Mouse (Mus musculus): ENCODE measurements around the gene Derl3. TPM values are rescaled to one million over a fixed set of nuclear protein-coding genes. Genes with fewer than 3 reads are reported as not detected.

The Derl3 gene
- polyA plus RNA-seq, 1 experiment from 2014 or later = 2.8 TPM

DNA sequence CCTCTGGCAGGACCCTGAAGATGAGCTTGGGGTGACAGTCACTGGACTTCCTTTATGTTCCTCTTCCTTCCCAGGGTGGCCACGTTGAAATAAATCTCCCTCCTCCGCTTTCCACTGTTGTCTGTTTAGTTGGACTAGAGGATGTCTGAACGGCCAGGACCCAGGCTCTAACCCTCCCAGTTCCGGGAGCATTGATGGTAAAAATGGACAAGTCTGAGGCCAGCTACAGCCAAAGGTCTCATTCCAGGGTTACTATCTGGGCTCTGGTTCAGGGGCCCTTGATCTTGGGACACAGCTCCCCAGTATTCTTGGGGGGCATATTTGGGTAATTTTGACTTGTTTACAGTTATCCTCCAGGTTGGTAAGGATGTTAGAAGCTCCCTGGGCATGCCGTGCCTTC is 31.6 kb upstream of the Derl3 start:
- Histone ChIP-seq H3K9ac (ENCODE audit: low read depth, low read length) (no peak overlapping the region), H3K4me2 (ENCODE audit: low read length) (no peak overlapping the region), H3K4me3 (replicated peaks; ENCODE audit: low read depth, low read length) (no peak overlapping the region), H3K36me3 (ENCODE audit: insufficient read depth, low read length) (peaks cover 5% of the 10 kb centered on the region; the same call in 1 of the 2 replicates), H3K9me3 (replicated peaks; ENCODE audit: low read length) (no peaks in the 10 kb centered on the region), H3K4me1 (replicated peaks; ENCODE audit: insufficient read depth, low read length) (peaks cover 11% of the 10 kb centered on the region; the same call in 1 of the 2 replicates), H3K27ac (no peak overlapping the region), H3K27me3 (ENCODE audit: insufficient read depth, low read length) (no peaks in the 10 kb centered on the region)
- DNase-seq (ENCODE audit: low spot score) = no peak
- ATAC-seq (replicated peaks; ENCODE audit: low FRiP score, low read depth) = no peak
- no peak for TF ChIP-seq CTCF (IDR thresholded peaks at IDR 0.05; ENCODE audit: low read depth)
- WGBS = 87% methylated on average over 5 of the region's 5 CpGs

DNA sequence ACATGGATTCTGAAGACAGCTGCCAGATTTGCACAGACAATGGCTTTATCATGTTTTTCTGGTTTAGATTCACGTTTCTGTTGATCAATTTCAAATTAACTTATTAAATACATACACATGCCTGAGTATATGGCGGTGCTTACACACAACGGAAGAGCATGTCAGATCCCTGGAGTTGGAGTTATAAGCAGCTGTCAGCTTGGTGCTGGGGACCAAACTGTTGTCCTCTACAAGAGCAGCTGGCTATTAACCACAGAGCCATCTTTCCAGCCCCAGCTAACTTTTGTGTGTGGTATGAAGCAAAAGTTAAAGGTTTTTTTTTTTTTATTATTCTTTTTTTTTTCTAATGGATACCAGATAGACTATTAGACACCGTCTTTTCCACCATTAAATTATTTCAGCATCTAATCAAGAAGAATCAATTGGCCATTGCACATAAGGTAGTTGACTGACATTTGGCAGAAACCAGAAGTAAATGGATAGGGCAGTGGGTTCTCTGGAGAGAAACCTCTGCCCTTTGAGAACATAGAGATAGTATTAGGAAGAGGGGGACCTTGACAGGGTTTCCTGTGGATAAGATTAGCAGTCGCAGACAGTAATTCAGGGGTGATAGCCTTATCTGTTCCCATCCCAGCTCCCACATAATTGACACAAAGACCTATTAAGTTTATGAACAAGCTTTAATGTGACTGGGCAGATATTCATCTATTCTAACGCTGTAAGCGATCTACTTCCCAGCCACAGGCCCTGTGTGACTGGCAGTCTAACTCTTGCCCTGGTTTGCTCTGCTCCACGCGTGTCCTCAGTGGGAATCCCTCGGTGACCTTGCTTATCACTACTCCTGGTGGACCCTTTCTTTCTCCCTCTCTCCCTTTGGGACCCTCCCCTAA is 20.9 kb upstream of the Derl3 start:
- no peaks in the 10 kb centered on the region for H3K36me3 ChIP-seq (ENCODE audit: insufficient read depth, low read length)
- DNase-seq (ENCODE audit: low spot score) = no peak
- peak overlapping the region; percentile 35; the same call in 1 of the 2 replicates for H3K9ac ChIP-seq (ENCODE audit: low read depth, low read length)
- 0 out of 2 replicates have a peak, but pooled peaks have one; percentile 11 for ATAC-seq (replicated peaks; ENCODE audit: low FRiP score, low read depth)
- peaks cover 6% of the 10 kb centered on the region; the same call in 1 of the 2 replicates for H3K4me1 ChIP-seq (replicated peaks; ENCODE audit: insufficient read depth, low read length)
- no peak for TF ChIP-seq CTCF (IDR thresholded peaks at IDR 0.05; ENCODE audit: low read depth)
- H3K4me2 ChIP-seq (ENCODE audit: low read length) = peak overlapping the region; percentile 70
- H3K9me3 ChIP-seq (replicated peaks; ENCODE audit: low read length) = no peaks in the 10 kb centered on the region
- peak overlapping the region; percentile 23 for H3K4me3 ChIP-seq (replicated peaks; ENCODE audit: low read depth, low read length)
- WGBS = 36% methylated on average over 10 of the region's 10 CpGs
- H3K27ac ChIP-seq = no peak overlapping the region
- H3K27me3 ChIP-seq (ENCODE audit: insufficient read depth, low read length) = no peaks in the 10 kb centered on the region

DNA sequence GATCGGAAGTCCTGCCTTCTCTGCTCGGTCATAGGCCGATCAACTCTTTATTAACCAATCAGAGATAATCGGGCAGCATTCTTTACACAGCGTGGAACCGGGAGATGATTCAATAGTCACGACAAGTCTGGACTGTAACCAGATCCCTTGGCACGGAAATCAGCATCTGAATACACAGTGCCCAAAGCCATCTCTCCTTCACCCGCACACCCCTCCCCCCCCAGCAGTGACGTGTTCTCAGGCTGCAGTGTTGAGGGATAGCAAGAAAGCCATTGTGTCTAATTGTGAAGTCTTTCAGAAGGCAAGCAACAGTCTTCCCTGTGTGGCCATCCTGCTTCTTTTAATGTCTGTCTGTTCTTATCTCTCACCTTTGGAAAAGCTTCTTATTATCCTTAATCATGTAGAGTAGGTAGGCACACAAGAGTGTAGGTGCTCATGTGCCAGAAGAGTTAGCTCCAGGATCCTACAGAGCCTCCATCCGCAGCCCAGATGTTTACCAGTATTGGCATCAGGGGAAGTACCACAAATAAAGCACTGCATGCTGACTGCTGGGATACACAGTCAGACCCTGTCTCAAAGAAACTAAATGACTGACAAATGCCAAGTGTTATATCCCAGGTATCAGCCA is 20.2 kb upstream of the Derl3 start:
- peak overlapping the region; percentile 35 for H3K9ac ChIP-seq (ENCODE audit: low read depth, low read length)
- peaks cover 6% of the 10 kb centered on the region; the same call in 1 of the 2 replicates for H3K4me1 ChIP-seq (replicated peaks; ENCODE audit: insufficient read depth, low read length)
- no peaks in the 10 kb centered on the region for H3K9me3 ChIP-seq (replicated peaks; ENCODE audit: low read length)
- WGBS = 2% methylated on average over 11 of the region's 11 CpGs
- ATAC-seq (replicated peaks; ENCODE audit: low FRiP score, low read depth) (peak; percentile 94), DNase-seq (ENCODE audit: low spot score) (peak; percentile 99)
- H3K27me3 ChIP-seq (ENCODE audit: insufficient read depth, low read length) = no peaks in the 10 kb centered on the region
- peak overlapping the region; percentile 23 for H3K4me3 ChIP-seq (replicated peaks; ENCODE audit: low read depth, low read length)
- TF ChIP-seq CTCF (IDR thresholded peaks at IDR 0.05; ENCODE audit: low read depth) = no peak
- peak overlapping the region; percentile 70 for H3K4me2 ChIP-seq (ENCODE audit: low read length)
- no peaks in the 10 kb centered on the region for H3K36me3 ChIP-seq (ENCODE audit: insufficient read depth, low read length)
- no peak overlapping the region for H3K27ac ChIP-seq

DNA sequence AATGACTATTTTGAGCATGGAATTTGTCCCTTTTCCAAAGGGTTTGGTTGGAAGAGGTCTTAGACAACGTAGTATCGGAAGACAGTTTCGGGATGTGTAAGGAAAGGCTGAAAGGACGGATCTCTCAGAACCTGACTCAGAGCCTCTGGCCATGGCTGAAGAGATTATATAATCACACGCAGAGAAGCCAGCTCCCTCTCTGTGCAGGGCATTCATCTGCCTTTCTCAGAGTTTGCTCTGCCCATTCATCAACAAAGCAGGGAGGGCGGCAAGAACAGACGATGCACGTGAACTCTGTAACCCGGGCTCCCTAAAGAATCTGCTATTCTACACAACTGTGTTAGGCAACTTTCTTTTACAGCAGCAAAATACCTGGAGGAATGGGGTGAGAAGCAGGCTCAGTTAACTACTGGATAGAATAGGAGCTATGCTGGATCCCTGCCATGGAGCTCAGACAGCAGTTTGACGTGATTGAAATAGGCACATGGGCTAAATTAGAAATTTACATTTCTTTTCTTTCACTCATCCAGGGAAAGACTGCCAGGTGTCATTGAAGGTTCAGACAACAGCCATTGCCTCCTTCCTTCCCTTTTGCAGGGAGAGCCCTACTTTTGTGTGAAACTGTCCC is 19.6 kb upstream of the Derl3 start:
- 44% methylated on average over 10 of the region's 10 CpGs for WGBS
- Histone ChIP-seq H3K9me3 (replicated peaks; ENCODE audit: low read length) (no peaks in the 10 kb centered on the region), H3K27ac (no peak overlapping the region), H3K4me3 (replicated peaks; ENCODE audit: low read depth, low read length) (no peak overlapping the region), H3K27me3 (ENCODE audit: insufficient read depth, low read length) (no peaks in the 10 kb centered on the region), H3K4me2 (ENCODE audit: low read length) (peak overlapping the region; percentile 70), H3K36me3 (ENCODE audit: insufficient read depth, low read length) (no peaks in the 10 kb centered on the region), H3K9ac (ENCODE audit: low read depth, low read length) (peak overlapping the region; percentile 35), H3K4me1 (replicated peaks; ENCODE audit: insufficient read depth, low read length) (peaks cover 6% of the 10 kb centered on the region; the same call in 1 of the 2 replicates)
- no peak for DNase-seq (ENCODE audit: low spot score)
- no peak for ATAC-seq (replicated peaks; ENCODE audit: low FRiP score, low read depth)
- no peak for TF ChIP-seq CTCF (IDR thresholded peaks at IDR 0.05; ENCODE audit: low read depth)

DNA sequence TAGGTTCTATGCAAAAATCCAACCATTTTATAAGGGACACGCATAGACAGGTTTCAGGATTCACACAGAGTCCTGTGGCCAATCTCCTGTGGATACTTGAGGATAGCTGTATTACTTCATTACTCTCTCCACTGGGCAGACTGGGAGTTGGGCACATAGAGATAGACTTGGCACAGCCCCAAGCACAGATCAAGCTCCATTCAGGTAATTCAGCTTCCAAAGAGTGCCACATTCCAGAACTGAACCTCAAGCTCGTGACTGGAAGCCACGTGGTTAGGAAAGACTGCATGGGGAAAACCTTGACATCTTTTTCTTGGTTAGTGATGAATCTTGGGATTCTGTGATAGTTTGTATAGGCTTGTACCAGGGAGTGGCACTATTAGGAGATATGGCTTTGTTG is 14.4 kb upstream of the Derl3 start:
- H3K4me1 ChIP-seq (replicated peaks; ENCODE audit: insufficient read depth, low read length) = 0 out of 2 replicates have a peak, but pooled peaks cover 4% of the 10 kb centered on the region
- 87% methylated on average over 3 of the region's 3 CpGs for WGBS
- H3K27me3 ChIP-seq (ENCODE audit: insufficient read depth, low read length) = no peaks in the 10 kb centered on the region
- H3K36me3 ChIP-seq (ENCODE audit: insufficient read depth, low read length) = no peaks in the 10 kb centered on the region
- no peak for DNase-seq (ENCODE audit: low spot score)
- ATAC-seq (replicated peaks; ENCODE audit: low FRiP score, low read depth) = no peak
- no peak for TF ChIP-seq CTCF (IDR thresholded peaks at IDR 0.05; ENCODE audit: low read depth)
- H3K9ac ChIP-seq (ENCODE audit: low read depth, low read length) = no peak overlapping the region
- H3K4me3 ChIP-seq (replicated peaks; ENCODE audit: low read depth, low read length) = no peak overlapping the region
- no peaks in the 10 kb centered on the region for H3K9me3 ChIP-seq (replicated peaks; ENCODE audit: low read length)
- H3K27ac ChIP-seq = no peak overlapping the region
- H3K4me2 ChIP-seq (ENCODE audit: low read length) = no peak overlapping the region

DNA sequence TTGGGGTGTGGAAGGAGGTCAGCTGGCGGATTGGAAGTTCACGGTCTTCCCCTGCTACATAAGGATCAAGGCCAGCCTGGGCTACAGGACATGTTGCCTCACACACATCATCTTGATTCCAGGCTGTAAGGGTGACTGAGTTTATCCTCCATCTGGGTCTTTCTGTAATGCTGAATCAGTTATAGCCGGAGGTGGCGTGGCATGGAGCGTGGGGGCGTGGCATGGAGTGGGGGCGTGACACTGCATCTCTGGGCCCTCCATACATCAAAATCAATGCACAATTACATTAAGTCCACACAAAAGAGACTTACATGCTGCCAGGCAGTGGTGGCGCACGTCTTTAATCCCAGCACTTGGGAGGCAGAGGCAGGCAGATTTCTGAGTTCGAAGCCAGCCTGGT is 12.9 kb upstream of the Derl3 start:
- TF ChIP-seq CTCF (IDR thresholded peaks at IDR 0.05; ENCODE audit: low read depth) = no peak
- H3K4me2 ChIP-seq (ENCODE audit: low read length) = no peak overlapping the region
- no peaks in the 10 kb centered on the region for H3K9me3 ChIP-seq (replicated peaks; ENCODE audit: low read length)
- H3K9ac ChIP-seq (ENCODE audit: low read depth, low read length) = no peak overlapping the region
- no peaks in the 10 kb centered on the region for H3K27me3 ChIP-seq (ENCODE audit: insufficient read depth, low read length)
- 0 out of 2 replicates have a peak, but pooled peaks cover 4% of the 10 kb centered on the region for H3K4me1 ChIP-seq (replicated peaks; ENCODE audit: insufficient read depth, low read length)
- H3K27ac ChIP-seq = no peak overlapping the region
- no peaks in the 10 kb centered on the region for H3K36me3 ChIP-seq (ENCODE audit: insufficient read depth, low read length)
- ATAC-seq (replicated peaks; ENCODE audit: low FRiP score, low read depth) (no peak), DNase-seq (ENCODE audit: low spot score) (no peak)
- H3K4me3 ChIP-seq (replicated peaks; ENCODE audit: low read depth, low read length) = no peak overlapping the region
- 93% methylated on average over 10 of the region's 10 CpGs for WGBS

All from kidney, postnatal 0 days (tissue).